13 mouse cellular contexts compared by ENCODE assay signal in genomic region chr10:85508193-85508794, GRCm38 (mm10).
DNase-seq lines count a peak whose midpoint lies in the region; ATAC-seq and TF ChIP-seq lines count a peak whose summit lies in the region.
"Had no signal": no experiment of that assay in that cellular context is flagged by ENCODE, and none has a peak within 500 bp of the region (broad histone marks: within the 10 kb centered on the region; RNA-seq: fewer than 3 reads in every experiment).

No protein-coding gene starts in this region.

- WGBS in lung, postnatal 0 days: 58% methylated on average over 5 of the region's 5 CpGs
- WGBS in neural tube, embryonic 14.5 days: 42% methylated on average over 5 of the region's 5 CpGs
- 65% methylated on average over 5 of the region's 5 CpGs for WGBS in forebrain, embryonic 16.5 days

- H3K27me3 ChIP-seq in lung, postnatal 0 days (replicated peaks; ENCODE audit: insufficient read depth, low read length): no peaks in the 10 kb centered on the region
- H3K27me3 ChIP-seq in neural tube, embryonic 14.5 days (ENCODE audit: control insufficient read depth, insufficient read depth, low read length): no peaks in the 10 kb centered on the region
- H3K27me3 ChIP-seq in forebrain, embryonic 16.5 days (replicated peaks; ENCODE audit: control insufficient read depth, insufficient read depth, low read length): no peaks in the 10 kb centered on the region
- H3K27me3 ChIP-seq: liver, embryonic 15.5 days had no signal

- no peaks in the 10 kb centered on the region for H3K9me3 ChIP-seq in lung, postnatal 0 days (ENCODE audit: low read length)
- H3K9me3 ChIP-seq in neural tube, embryonic 14.5 days (ENCODE audit: control insufficient read depth, low read length): no peaks in the 10 kb centered on the region
- H3K9me3 ChIP-seq in forebrain, embryonic 16.5 days (ENCODE audit: control insufficient read depth, low read length): no peaks in the 10 kb centered on the region
- H3K9me3 ChIP-seq: embryonic facial prominence, embryonic 10.5 days; liver, embryonic 15.5 days had no signal

- TF ChIP-seq EP300 in lung, postnatal 0 days (IDR thresholded peaks at IDR 0.05): no peak

- no peak overlapping the region for H3K27ac ChIP-seq in lung, postnatal 0 days (ENCODE audit: low read length)
- no peak overlapping the region for H3K27ac ChIP-seq in neural tube, embryonic 14.5 days (ENCODE audit: low read depth, low read length)
- no peak overlapping the region for H3K27ac ChIP-seq in forebrain, embryonic 16.5 days (ENCODE audit: low read length)
- H3K27ac ChIP-seq: embryonic facial prominence, embryonic 10.5 days; liver, embryonic 15.5 days; macrophage; stomach, postnatal 0 days had no signal

- H3K4me2 ChIP-seq in lung, postnatal 0 days (replicated peaks; ENCODE audit: low read depth, low read length): no peak overlapping the region
- no peak overlapping the region for H3K4me2 ChIP-seq in neural tube, embryonic 14.5 days (ENCODE audit: low read depth, low read length)
- no peak overlapping the region for H3K4me2 ChIP-seq in forebrain, embryonic 16.5 days (ENCODE audit: low read length)
- H3K4me2 ChIP-seq: liver, embryonic 15.5 days had no signal

- TF ChIP-seq CTCF in lung, postnatal 0 days (IDR thresholded peaks at IDR 0.05): no peak

- H3K36me3 ChIP-seq in lung, postnatal 0 days (ENCODE audit: insufficient read depth, low read length): no peaks in the 10 kb centered on the region
- H3K36me3 ChIP-seq in neural tube, embryonic 14.5 days (ENCODE audit: control insufficient read depth, insufficient read depth, low read length): no peaks in the 10 kb centered on the region
- H3K36me3 ChIP-seq in forebrain, embryonic 16.5 days (ENCODE audit: control insufficient read depth, insufficient read depth): no peaks in the 10 kb centered on the region
- H3K36me3 ChIP-seq: embryonic facial prominence, embryonic 10.5 days; liver, embryonic 15.5 days had no signal

- H3K9ac ChIP-seq in lung, postnatal 0 days (replicated peaks; ENCODE audit: low read depth): no peak overlapping the region
- H3K9ac ChIP-seq in neural tube, embryonic 14.5 days (replicated peaks; ENCODE audit: low read depth, low read length): no peak overlapping the region
- H3K9ac ChIP-seq in forebrain, embryonic 16.5 days (replicated peaks; ENCODE audit: low read depth, low read length): no peak overlapping the region
- H3K9ac ChIP-seq: liver, embryonic 15.5 days had no signal

- peak; percentile 46 to 70 for DNase-seq in cerebellum, postnatal 10 days
- no peak for DNase-seq in cerebellum, adult 18-20 months
- DNase-seq in lung, postnatal 10 days: peak; percentile 6
- no peak for DNase-seq in lung, postnatal 0 days (ENCODE audit: low spot score)
- peak; percentile 84 to 87 for DNase-seq in adrenal gland, postnatal 36 days
- DNase-seq in layer of hippocampus, adult 8-10 months (ENCODE audit: low spot score in 2 of 2): no peak
- DNase-seq: layer of hippocampus, adult 9-11 months had no signal

- no peaks in the 10 kb centered on the region for H3K4me1 ChIP-seq in lung, postnatal 0 days (ENCODE audit: insufficient read depth, low read depth, low read length)
- 0 out of 2 replicates have a peak, but pooled peaks cover 4% of the 10 kb centered on the region for H3K4me1 ChIP-seq in neural tube, embryonic 14.5 days (ENCODE audit: control insufficient read depth, insufficient read depth, low read length)
- H3K4me1 ChIP-seq in forebrain, embryonic 16.5 days (replicated peaks; ENCODE audit: control insufficient read depth, insufficient read depth, low read length): no peaks in the 10 kb centered on the region
- H3K4me1 ChIP-seq: liver, embryonic 15.5 days had no signal

- no peak overlapping the region for H3K4me3 ChIP-seq in lung, postnatal 0 days (ENCODE audit: low read depth, low read length)
- no peak overlapping the region for H3K4me3 ChIP-seq in neural tube, embryonic 14.5 days (ENCODE audit: low read depth, low read length)
- no peak overlapping the region for H3K4me3 ChIP-seq in forebrain, embryonic 16.5 days (replicated peaks; ENCODE audit: low read length)
- H3K4me3 ChIP-seq: embryonic facial prominence, embryonic 10.5 days; liver, embryonic 15.5 days had no signal

- ATAC-seq in lung, postnatal 0 days: no peak
- peak; percentile 56; the same call in 1 of the 2 replicates for ATAC-seq in neural tube, embryonic 14.5 days (ENCODE audit: low read depth)
- no peak for ATAC-seq in forebrain, embryonic 16.5 days

Comparison
In these comparisons a context has a peak if more than half of its experiments do, and no peak if none do; other contexts are left out.
1. DNase-seq: peak in cerebellum, postnatal 10 days (2 of 2), lung, postnatal 10 days (single experiment) and adrenal gland, postnatal 36 days (2 of 2); none in cerebellum, adult 18-20 months (0 of 2), lung, postnatal 0 days (single experiment) and layer of hippocampus, adult 8-10 months (0 of 2).